In the genomic region with DNA sequence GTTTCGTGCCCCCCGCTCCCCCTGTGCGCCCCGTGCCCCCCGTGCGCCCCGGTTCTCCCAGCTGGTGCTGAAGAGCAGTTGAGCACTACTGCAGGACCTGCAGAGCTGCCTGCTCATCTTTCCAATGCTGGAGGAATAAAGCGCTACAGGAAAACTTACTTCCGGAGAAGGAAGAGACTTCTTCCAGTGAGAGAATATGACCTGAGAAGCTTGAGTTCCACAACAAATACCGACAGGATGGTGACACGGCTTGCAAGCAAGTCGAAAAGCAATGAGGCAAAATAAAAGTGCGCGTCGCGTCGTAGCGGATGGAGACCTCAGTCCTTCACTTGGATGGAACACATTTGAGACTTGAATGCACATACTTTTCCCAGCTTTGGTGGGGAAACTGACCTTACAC, we compare ENCODE assay signal across 9 mouse cellular contexts. TPM values are rescaled to one million over a fixed set of nuclear protein-coding genes. Genes with fewer than 3 reads are reported as not detected.
A peak's percentile ranks its signal among the peaks of the same experiment; 100 is the strongest.
DNase-seq lines count a peak whose midpoint lies in the region; ATAC-seq and TF ChIP-seq lines count a peak whose summit lies in the region.
"Had no signal": no experiment of that assay in that cellular context is flagged by ENCODE, and none has a peak within 500 bp of the region (broad histone marks: within the 10 kb centered on the region; RNA-seq: fewer than 3 reads in every experiment).

No protein-coding gene starts in this region.

- no peak overlapping the region for H3K27ac ChIP-seq in liver, embryonic 11.5 days (ENCODE audit: low read depth, low read length)
- no peak overlapping the region for H3K27ac ChIP-seq in liver, postnatal 0 days (ENCODE audit: low read depth)
- H3K27ac ChIP-seq in embryonic facial prominence, embryonic 14.5 days (replicated peaks; ENCODE audit: low read depth, low read length) = no peak overlapping the region
- no peak overlapping the region for H3K27ac ChIP-seq in limb, embryonic 11.5 days (replicated peaks; ENCODE audit: low read depth, low read length)

- H3K4me2 ChIP-seq in liver, embryonic 11.5 days = peak overlapping the region; percentile 42
- H3K4me2 ChIP-seq in liver, postnatal 0 days (ENCODE audit: low read depth, low read length) = no peak overlapping the region
- peak overlapping the region; percentile 47 for H3K4me2 ChIP-seq in embryonic facial prominence, embryonic 14.5 days (ENCODE audit: low read depth, low read length)
- H3K4me2 ChIP-seq in limb, embryonic 11.5 days (ENCODE audit: low read depth, severe bottlenecking) = peak overlapping the region; percentile 43

- H3K4me1 ChIP-seq in liver, embryonic 11.5 days (replicated peaks; ENCODE audit: control insufficient read depth, insufficient read depth, low read length) = no peaks in the 10 kb centered on the region
- no peaks in the 10 kb centered on the region for H3K4me1 ChIP-seq in liver, postnatal 0 days (ENCODE audit: insufficient read depth)
- no peaks in the 10 kb centered on the region for H3K4me1 ChIP-seq in embryonic facial prominence, embryonic 14.5 days (ENCODE audit: control insufficient read depth, insufficient read depth, low read length)
- no peaks in the 10 kb centered on the region for H3K4me1 ChIP-seq in limb, embryonic 11.5 days (ENCODE audit: control insufficient read depth, insufficient read depth, low read length)

- H3K4me3 ChIP-seq in liver, embryonic 11.5 days (ENCODE audit: low read depth, low read length) = peak overlapping the region; percentile 20; the same call in 1 of the 2 replicates
- H3K4me3 ChIP-seq in liver, postnatal 0 days (ENCODE audit: low read depth, low read length) = no peak overlapping the region
- H3K4me3 ChIP-seq in embryonic facial prominence, embryonic 14.5 days (ENCODE audit: low read depth, low read length) = peak overlapping the region; percentile 19
- no peak overlapping the region for H3K4me3 ChIP-seq in limb, embryonic 11.5 days (ENCODE audit: low read depth, low read length)

- H3K9ac ChIP-seq in liver, embryonic 11.5 days (ENCODE audit: low read depth, low read length) = no peak overlapping the region
- H3K9ac ChIP-seq in liver, postnatal 0 days (replicated peaks) = no peak overlapping the region
- H3K9ac ChIP-seq in embryonic facial prominence, embryonic 14.5 days (ENCODE audit: low read depth, low read length) = no peak overlapping the region
- no peak overlapping the region for H3K9ac ChIP-seq in limb, embryonic 11.5 days (ENCODE audit: low read length)

- no peaks in the 10 kb centered on the region for H3K36me3 ChIP-seq in liver, embryonic 11.5 days (ENCODE audit: control insufficient read depth, insufficient read depth, low read length)
- no peaks in the 10 kb centered on the region for H3K36me3 ChIP-seq in liver, postnatal 0 days (replicated peaks; ENCODE audit: insufficient read depth, low read length)
- peaks cover 24% of the 10 kb centered on the region for H3K36me3 ChIP-seq in embryonic facial prominence, embryonic 14.5 days (ENCODE audit: control insufficient read depth, insufficient read depth, low read length)
- H3K36me3 ChIP-seq in limb, embryonic 11.5 days (ENCODE audit: control insufficient read depth, insufficient read depth, low read length) = no peaks in the 10 kb centered on the region

- WGBS in liver, embryonic 11.5 days = 44% methylated on average over 18 of the region's 18 CpGs
- 48% methylated on average over 18 of the region's 18 CpGs for WGBS in liver, postnatal 0 days (ENCODE audit: insufficient replicate concordance)
- 41% methylated on average over 18 of the region's 18 CpGs for WGBS in embryonic facial prominence, embryonic 14.5 days
- WGBS in limb, embryonic 11.5 days = 41% methylated on average over 18 of the region's 18 CpGs

- peaks cover 11% of the 10 kb centered on the region for H3K27me3 ChIP-seq in liver, embryonic 11.5 days (replicated peaks; ENCODE audit: control insufficient read depth, insufficient read depth, low read length)
- 0 out of 2 replicates have a peak, but pooled peaks cover 4% of the 10 kb centered on the region for H3K27me3 ChIP-seq in liver, postnatal 0 days (ENCODE audit: insufficient read depth, low read length)
- H3K27me3 ChIP-seq in embryonic facial prominence, embryonic 14.5 days (replicated peaks; ENCODE audit: control insufficient read depth, insufficient read depth, low read length) = peaks cover 23% of the 10 kb centered on the region
- H3K27me3 ChIP-seq in limb, embryonic 11.5 days (ENCODE audit: control insufficient read depth, insufficient read depth, low read length) = peaks cover 8% of the 10 kb centered on the region; the same call in 1 of the 2 replicates

- no peak for DNase-seq in liver, embryonic 11.5 days (ENCODE audit: low spot score)
- no peak for DNase-seq in liver, postnatal 0 days
- peak; percentile 3 for DNase-seq in embryonic facial prominence, embryonic 14.5 days (ENCODE audit: low spot score)
- DNase-seq in limb, embryonic 11.5 days (ENCODE audit: low spot score) = peak; percentile 38
- DNase-seq in retina, postnatal 1 day = peak; percentile 22
- DNase-seq in gastrocnemius, adult 8-10 months (ENCODE audit: low spot score in 2 of 2) = no peak
- no peak for DNase-seq in layer of hippocampus, postnatal 14 days (ENCODE audit: low spot score in 2 of 2)
- DNase-seq: gastrocnemius, postnatal 14 days had no signal

- ATAC-seq in liver, embryonic 11.5 days (replicated peaks; ENCODE audit: low FRiP score) = no peak
- no peak for ATAC-seq in liver, postnatal 0 days
- ATAC-seq in embryonic facial prominence, embryonic 14.5 days (ENCODE audit: low read depth) = no peak
- ATAC-seq in limb, embryonic 11.5 days (ENCODE audit: insufficient number of reproducible peaks, low FRiP score, low TSS enrichment, low read depth) = no peak

- no peaks in the 10 kb centered on the region for H3K9me3 ChIP-seq in liver, embryonic 11.5 days (ENCODE audit: control insufficient read depth, low read length)
- H3K9me3 ChIP-seq in liver, postnatal 0 days (ENCODE audit: low read length) = no peaks in the 10 kb centered on the region
- H3K9me3 ChIP-seq in embryonic facial prominence, embryonic 14.5 days (ENCODE audit: control insufficient read depth, low read length) = 0 out of 2 replicates have a peak, but pooled peaks cover 7% of the 10 kb centered on the region
- no peaks in the 10 kb centered on the region for H3K9me3 ChIP-seq in limb, embryonic 11.5 days (ENCODE audit: control insufficient read depth, low read length)

- TF ChIP-seq CTCF in liver, postnatal 0 days (IDR thresholded peaks at IDR 0.05; ENCODE audit: low read depth) = no peak

- TF ChIP-seq EP300 in liver, postnatal 0 days (IDR thresholded peaks at IDR 0.05; ENCODE audit: low read depth) = no peak

RNA-seq across cellular contexts. Expression of gene Zdbf2, which starts 36.6 kb away (rescaled TPM):
- polyA plus RNA-seq in liver, embryonic 11.5 days (2014; fragmentation: Nextera tagmentation; extraction: Ambion mirVana) = 3.8 TPM in 2 replicates
- 0.25 and 0.54 TPM in 2 replicates for polyA plus RNA-seq in liver, postnatal 0 days (2015; fragmentation: Nextera tagmentation; extraction: Ambion mirVana)
- 25.7 and 30.6 TPM in 2 replicates for polyA plus RNA-seq in embryonic facial prominence, embryonic 14.5 days (2014; fragmentation: Nextera tagmentation; extraction: Ambion mirVana)
- 11.3 and 11.4 TPM in 2 replicates for polyA plus RNA-seq in limb, embryonic 11.5 days (2014; fragmentation: Nextera tagmentation; extraction: Ambion mirVana)
- total RNA-seq in gastrocnemius, adult 8-10 months (2022) = under 1 TPM; 0.13 to 0.65 (median 0.27) TPM
- 10 to 100 TPM; 20.9 to 21.3 TPM for total RNA-seq in layer of hippocampus, postnatal 14 days (2021)
- total RNA-seq: megakaryocyte progenitor cell, adult 5-6 weeks had no signal

Comparison
In these comparisons a context has a peak if more than half of its experiments do, and no peak if none do; other contexts are left out.
1. H3K4me3 ChIP-seq: peak in liver, embryonic 11.5 days (single experiment) and embryonic facial prominence, embryonic 14.5 days (single experiment); none in liver, postnatal 0 days (single experiment) and limb, embryonic 11.5 days (single experiment).
2. DNase-seq: peak in embryonic facial prominence, embryonic 14.5 days (single experiment), limb, embryonic 11.5 days (single experiment) and retina, postnatal 1 day (single experiment); none in liver, embryonic 11.5 days (single experiment), liver, postnatal 0 days (single experiment), gastrocnemius, adult 8-10 months (0 of 2) and layer of hippocampus, postnatal 14 days (0 of 2).